Mouse (Mus musculus) right cerebral cortex, postnatal 36 days (tissue): ENCODE data around the gene Gm19345.

Experiments used
- DNase-seq, 2 experiments: peaks; one replicate each; pipeline ENCODE4 v3.0.0; 2022; ENCODE audit warnings: low spot score in 2 of 2, mixed read lengths in 1 of 2

Gene Gm19345

DNA sequence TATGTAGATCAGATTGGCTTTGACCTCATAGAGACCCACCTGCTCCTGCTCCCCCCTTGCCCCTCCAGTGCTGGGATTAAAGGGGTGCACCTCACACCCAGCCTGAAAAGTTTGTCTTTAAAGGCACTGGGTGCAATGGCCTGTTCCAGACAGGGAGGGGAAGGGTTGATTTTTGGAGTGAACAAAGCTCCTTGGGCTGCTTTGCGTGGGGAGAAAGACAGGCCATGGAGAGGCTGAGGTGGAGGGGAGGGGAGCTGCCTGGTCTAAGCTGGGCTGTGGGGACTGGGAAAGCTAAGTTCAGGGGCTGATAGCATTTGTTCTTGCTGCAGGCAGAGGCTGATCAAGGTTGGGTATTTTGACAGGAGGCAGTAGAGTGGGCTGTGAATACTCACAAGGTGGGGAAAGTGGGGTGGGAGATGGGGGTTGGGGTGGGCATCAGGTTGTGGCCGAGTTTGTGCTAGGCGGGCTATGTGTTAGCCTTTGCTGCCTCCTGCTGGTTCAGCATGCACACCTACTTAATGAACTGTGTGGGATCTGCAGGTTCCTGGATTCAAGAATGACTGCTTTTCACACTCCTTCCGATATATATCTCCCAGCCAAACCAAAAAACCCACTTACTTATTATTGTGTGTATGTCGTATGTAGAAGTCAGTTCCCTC is 20.3 kb downstream of the Gm19345 start:
- no peak for DNase-seq

DNA sequence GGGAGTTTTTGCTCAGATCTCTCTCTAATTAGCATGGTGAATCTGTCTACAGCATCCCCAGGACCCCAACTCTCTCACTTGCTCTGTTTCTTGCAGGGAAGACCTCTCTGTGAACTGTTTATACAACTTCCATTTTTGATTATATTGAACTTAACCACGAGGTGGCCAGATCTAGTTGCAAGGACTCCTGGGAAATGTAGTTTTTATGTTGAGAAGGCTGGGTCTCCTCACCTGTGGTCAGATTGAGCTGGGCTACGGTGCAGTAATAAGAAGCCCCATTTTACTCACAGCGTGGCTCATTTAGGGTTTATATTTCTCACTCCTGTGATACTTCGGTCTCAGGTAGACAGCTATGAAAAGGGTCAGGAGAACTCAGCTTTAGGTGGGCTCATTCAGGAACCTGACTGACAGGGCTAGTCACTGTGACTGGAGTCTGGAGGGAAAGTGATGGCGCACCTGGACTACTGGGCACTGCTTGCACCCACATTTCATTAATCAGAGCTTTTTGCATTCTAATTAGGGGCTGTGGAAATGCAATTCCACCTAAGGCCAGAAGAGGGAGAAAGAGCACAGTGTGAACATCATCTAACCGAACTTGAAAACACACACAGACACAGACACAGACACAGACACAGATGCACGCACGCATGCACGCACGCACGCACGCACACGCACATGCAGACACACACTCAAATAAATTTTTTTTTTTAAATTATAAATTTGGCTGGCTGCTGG is 24.3 kb downstream of the Gm19345 start:
- peak in 1 of 2 experiments; percentile 18 for DNase-seq

DNA sequence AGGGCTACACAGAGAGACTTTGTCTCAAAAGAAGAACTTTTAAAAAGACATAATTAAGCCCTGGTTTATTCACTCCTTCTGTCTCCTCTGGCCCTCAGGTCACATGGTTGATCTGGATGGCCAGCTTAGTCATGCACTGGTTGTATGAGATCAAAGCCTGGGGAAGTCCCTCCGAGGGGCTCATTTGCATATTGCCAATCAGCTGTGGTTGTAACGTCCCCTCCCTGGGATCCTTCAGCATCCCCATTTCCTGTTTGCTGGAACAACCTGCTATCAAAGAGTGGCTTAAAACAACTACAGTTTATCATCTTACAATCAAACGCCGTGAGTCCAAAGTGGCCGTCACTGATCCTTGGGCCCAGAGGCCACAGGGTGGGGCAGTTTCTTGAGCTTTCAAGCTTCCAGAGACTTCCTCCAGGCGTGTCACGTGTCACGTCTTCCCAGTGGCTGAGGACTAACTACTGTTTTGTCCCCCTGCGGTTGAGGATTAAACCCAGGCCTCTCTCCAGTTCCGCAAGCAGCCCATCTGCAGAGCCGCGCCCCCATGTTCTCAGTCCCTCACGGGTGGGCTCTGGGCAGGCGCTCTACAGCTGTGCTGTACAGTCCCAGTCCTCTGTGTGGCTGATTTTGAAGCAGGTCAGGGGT is 25.1 kb downstream of the Gm19345 start:
- no peak for DNase-seq

DNA sequence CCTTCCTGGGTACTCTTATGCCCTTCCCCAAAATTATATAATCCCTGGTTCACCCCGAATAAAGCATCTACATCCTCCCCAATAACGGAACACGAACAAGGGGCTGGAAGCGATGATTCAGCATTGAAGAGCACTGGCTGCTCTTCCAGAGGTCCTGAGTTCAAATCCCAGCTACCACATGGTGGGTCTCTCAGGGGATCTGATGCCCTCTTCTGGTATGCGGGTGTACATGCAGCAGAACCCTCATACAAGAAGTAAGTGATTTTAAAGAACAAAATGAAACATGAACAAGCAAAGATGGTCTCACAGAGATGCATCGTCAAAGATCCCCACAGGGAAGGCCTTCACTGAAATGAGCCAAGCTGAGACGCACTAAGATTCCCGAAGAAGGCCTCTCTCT is 29.0 kb downstream of the Gm19345 start:
- DNase-seq = no peak

DNA sequence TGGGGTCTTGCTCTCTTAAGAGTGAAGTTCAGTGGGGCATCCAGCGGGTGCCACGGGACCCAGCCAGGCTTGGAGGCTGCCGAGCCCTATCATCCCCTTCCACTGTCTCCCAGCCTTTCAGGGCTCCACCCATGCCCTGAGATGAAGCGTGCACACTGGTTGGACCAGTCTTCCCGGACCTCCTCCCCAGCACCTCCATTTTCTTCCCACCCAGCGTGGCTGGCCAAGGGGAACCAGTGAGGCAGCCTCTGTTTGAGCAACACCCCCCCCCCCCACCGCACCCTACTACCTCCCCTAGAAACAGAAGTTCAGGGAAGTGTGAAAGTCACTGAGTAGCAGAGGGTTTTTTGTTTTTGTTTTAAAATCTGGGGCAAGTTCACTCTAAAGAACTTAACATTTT is 36.0 kb downstream of the Gm19345 start, which contains the start of gene Ceacam19:
Gene Ceacam19, minus strand, starts transcription at position 117 of the 400 bp plus-strand sequence.
- DNase-seq = no peak

DNA sequence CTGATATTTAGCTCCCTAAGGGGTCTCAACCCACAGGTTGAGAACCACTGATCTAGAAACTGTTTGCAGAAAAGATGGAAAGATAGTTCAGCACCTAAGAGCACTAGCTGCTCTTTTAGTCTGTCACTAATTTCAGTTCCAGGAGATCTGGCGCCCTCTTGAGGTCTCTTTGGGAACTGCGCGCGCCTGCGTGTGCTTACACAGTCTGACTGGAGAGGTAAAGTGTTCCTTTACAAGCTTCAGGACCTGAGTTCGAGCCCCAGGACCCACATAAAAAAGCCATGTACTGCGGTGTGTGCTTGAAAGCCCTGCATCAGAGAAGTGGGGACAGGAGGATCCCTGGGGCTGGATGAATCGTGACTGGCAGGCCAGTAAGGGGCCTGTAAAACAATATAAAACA is 38.1 kb downstream of the Gm19345 start:
- no peak for DNase-seq
